Mouse (Mus musculus) cortical plate, adult 2 months (tissue): ENCODE results near the gene Exoc3l. TPM values are rescaled to one million over a fixed set of nuclear protein-coding genes. Genes with fewer than 3 reads are reported as not detected.
A peak's percentile ranks its signal among the peaks of the same experiment; 100 is the strongest.
"Not testable (repeated sequence)": the region's sequence is repeated elsewhere in the genome, so short reads cannot be mapped to it uniquely, and the experiment has no call there.

Experiments
- H3K27ac ChIP-seq: fragments of 200-500 bp; 2 replicates; pipeline ENCODE4 v1.5.1; 2012; ENCODE audit warnings: low read length, control low read depth, inconsistent platforms; ENCODE audit not compliant: insufficient read depth
- H3K4me1 ChIP-seq: fragments of 200-500 bp; 2 replicates; pipeline ENCODE4 v1.6.1; 2011; ENCODE audit warnings: low read length; ENCODE audit not compliant: control insufficient read depth, insufficient read depth
- H3K4me3 ChIP-seq: fragments of 200-500 bp; 2 replicates; pipeline ENCODE4 v1.5.1; 2011; ENCODE audit warnings: mild to moderate bottlenecking, low read length, control low read depth; ENCODE audit not compliant: insufficient read depth
- CTCF ChIP-seq: fragments of 200-500 bp; IDR thresholded peaks from 2 replicates; pipeline ENCODE4 v1.5.1; 2011; ENCODE audit warnings: mild to moderate bottlenecking, control low read depth, low read length; ENCODE audit not compliant: insufficient read depth; ENCODE audit errors: extremely low read depth
- POLR2A ChIP-seq: fragments of 200-500 bp; IDR thresholded peaks from 2 replicates; pipeline ENCODE4 v1.6.1; 2011; ENCODE audit warnings: mild to moderate bottlenecking, low read length, control low read depth; ENCODE audit not compliant: insufficient read depth; ENCODE audit errors: extremely low read depth
- polyA plus RNA-seq: library from polyadenylated mRNA; depleted of rRNA; stranded (reverse); fragments of >200 nt; gene quantifications from 2 replicates; pipeline ENCODE4 v1.2.3, GENCODE M21; 2012

Exoc3l gene
- polyA plus RNA-seq, 1 experiment = 1.4 TPM

DNA sequence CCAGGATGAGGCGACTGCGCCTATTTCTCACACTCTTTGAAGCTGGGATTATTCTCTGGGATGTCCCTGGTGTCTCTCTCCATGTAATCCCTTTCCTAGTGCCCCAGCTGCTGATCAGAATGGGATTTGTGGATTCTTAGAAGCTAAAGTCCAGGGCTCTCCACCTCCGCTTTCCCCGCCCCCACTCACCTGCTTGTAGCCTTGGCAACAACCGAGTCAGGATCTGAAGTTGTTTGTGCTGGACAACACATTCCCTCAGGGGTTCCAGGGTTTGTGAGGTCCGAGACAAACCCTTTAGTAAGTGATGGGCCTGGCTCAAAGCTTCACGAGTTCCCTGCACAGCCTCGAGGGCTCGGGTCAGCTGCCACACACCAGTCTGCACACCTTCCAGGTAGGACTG lies 1.1 kb downstream of the Exoc3l start:
- no peak for TF ChIP-seq CTCF
- Histone ChIP-seq H3K4me3 (no peak overlapping the region), H3K4me1 (0 out of 2 replicates have a peak, but pooled peaks cover 2% of the 10 kb centered on the region), H3K27ac (no peak overlapping the region)

GRCm38 (mm10) chr8:105293405-105293804 lies 2.5 kb downstream of the Exoc3l start:
- H3K4me3 ChIP-seq = no peak overlapping the region
- TF ChIP-seq POLR2A (no peak), CTCF (no peak)
- no peak overlapping the region for H3K27ac ChIP-seq
- no peaks in the 10 kb centered on the region for H3K4me1 ChIP-seq

GRCm38 (mm10) chr8:105292471-105292870 lies 3.4 kb downstream of the Exoc3l start:
- no peak for TF ChIP-seq POLR2A
- TF ChIP-seq CTCF = no peak
- Histone ChIP-seq H3K4me3 (no peak overlapping the region), H3K4me1 (peaks cover 2% of the 10 kb centered on the region; the same call in 1 of the 2 replicates), H3K27ac (no peak overlapping the region)

DNA sequence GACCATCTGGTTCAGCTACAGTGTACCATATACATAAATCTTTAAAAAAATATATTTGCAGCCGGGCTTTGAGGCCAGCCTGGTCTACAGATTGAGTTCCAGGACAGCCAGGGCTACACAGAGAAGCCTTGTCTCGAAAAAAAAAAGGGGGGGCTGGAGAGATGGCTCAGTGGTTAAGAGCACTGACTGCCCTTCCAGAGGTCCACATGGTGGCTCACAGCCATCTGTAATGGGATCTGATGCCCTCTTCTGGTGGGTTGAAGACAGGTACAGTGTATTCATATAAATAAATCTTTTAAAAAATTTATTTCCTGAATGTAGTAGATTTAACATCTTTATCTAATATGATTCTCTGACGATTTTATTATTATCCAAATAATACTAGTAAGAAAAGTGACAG lies 4.1 kb downstream of the Exoc3l start:
- not testable (repeated sequence) for H3K4me3 ChIP-seq, H3K4me1 ChIP-seq, H3K27ac ChIP-seq
- 0 out of 2 replicates have a peak, but pooled peaks have one; percentile 3 for TF ChIP-seq CTCF

DNA sequence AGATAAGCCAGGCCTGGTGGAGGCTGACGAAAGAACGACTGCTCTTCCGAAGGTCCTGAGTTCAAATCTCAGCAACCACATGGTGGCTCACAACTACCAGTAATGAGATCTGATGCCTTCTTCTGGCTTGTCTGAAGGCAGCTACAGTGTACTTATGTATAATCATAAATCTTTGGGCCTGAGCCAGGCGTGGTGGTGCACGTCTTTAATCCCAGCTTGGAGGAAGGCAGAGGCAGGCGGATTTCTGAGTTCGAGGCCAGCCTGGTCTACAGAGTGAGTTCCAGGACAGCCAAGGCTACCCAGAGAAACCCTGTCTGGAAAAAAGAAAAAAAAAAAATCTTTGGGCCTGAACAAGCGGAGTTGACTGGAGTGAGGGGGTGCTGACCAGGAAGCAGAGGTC lies 4.5 kb downstream of the Exoc3l start:
- not testable (repeated sequence) for H3K27ac ChIP-seq, H3K4me1 ChIP-seq, H3K4me3 ChIP-seq

DNA sequence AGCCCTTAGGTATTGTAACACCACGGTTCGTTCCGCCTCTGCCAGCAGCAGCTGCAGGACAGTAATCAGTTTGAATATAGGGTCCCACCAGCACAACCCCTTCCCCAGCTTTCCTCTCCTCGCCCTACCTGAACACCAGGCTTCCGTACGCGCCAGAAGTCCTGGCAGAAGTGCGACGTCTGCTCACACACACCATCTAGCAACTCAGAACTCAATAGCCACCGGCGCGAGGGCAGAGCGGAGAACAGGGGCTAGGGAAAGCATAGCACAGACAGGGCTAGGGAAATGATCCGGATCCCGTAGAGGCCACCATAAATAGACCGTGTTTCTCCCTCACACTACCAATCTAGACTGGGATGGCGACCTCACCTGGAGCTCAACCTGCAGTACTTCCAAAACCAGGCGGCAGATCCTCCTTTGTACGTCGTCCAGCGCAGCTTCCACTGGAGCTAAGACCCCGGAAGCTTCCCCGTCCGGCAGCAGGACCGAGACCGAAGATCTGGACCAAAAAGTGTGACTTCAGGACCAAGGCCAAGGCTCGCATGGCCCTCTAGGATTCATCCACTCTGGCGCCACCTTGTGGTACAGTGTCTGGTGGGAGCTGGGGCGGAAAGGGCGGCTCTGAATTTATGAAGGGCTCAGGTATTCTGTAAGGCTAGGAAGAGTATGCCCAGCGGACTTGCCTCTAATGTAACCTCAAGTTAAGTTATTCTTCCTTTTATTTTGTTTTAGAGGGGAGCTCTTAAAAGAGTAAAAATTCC lies 5.2 kb downstream of the Exoc3l start:
- TF ChIP-seq POLR2A (no peak), CTCF (peak; percentile 71)
- Histone ChIP-seq H3K27ac (no peak overlapping the region), H3K4me3 (no peak overlapping the region; the same call in 1 of the 2 replicates), H3K4me1 (peaks cover 2% of the 10 kb centered on the region; the same call in 1 of the 2 replicates)

DNA sequence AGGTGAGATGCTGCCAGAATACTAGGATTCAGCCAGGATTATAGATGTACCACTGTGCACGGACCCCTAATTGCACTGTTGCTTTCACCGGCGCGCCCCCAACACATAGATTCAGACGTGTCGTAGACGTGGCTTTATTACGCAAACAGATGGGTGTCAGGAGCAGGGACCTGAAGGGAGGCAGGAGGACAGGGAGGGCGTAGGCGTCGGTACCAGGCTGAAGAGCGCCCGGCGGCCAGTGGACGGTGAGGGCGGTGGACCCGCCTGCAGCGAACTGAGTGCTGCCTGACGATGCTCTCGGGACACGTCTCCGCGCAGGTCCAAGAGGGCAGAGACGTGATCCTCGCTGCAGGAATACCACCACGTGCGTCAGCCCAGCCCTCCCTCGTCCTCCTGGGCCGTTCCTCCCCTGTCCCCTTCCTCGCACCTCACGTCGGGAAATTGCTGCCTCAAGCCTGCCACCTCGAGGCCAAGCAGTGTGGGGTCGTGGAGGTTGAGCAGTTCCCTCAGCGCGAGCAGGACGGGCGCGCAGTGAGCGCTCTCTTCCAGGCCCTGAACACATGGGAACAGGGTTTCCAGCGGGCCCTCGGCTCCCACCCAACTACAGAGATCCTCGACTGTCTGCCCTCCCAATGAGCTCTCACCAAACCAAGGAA lies 6.0 kb downstream of the Exoc3l start, which contains the start of gene 4931428F04Rik:
Gene 4931428F04Rik (minus strand): TSS at position 60 of the 656 bp plus-strand sequence.
- Histone ChIP-seq H3K4me1 (peaks cover 2% of the 10 kb centered on the region; the same call in 1 of the 2 replicates), H3K27ac (peak within 1 kb of the TSS; percentile 18; the same call in 1 of the 2 replicates), H3K4me3 (peak within 1 kb of the TSS; percentile 43)
- peak; percentile 42; the same call in 1 of the 2 replicates for TF ChIP-seq CTCF
- no peak for TF ChIP-seq POLR2A

- H3K4me3 ChIP-seq = peak overlapping the region; percentile 43
- H3K4me1 ChIP-seq = peaks cover 2% of the 10 kb centered on the region; the same call in 1 of the 2 replicates
- peak overlapping the region; percentile 18; the same call in 1 of the 2 replicates for H3K27ac ChIP-seq
- peak; percentile 58; the same call in 1 of the 2 replicates for TF ChIP-seq POLR2A
- TF ChIP-seq CTCF = no peak
Observed at GRCm38 (mm10) chr8:105288958-105289732, 6.8 kb downstream of the Exoc3l start.

GRCm38 (mm10) chr8:105288231-105288630 lies 7.7 kb downstream of the Exoc3l start:
- TF ChIP-seq CTCF = no peak
- TF ChIP-seq POLR2A = no peak
- Histone ChIP-seq H3K4me3 (peak overlapping the region; percentile 43), H3K27ac (no peak overlapping the region), H3K4me1 (peaks cover 2% of the 10 kb centered on the region; the same call in 1 of the 2 replicates)

DNA sequence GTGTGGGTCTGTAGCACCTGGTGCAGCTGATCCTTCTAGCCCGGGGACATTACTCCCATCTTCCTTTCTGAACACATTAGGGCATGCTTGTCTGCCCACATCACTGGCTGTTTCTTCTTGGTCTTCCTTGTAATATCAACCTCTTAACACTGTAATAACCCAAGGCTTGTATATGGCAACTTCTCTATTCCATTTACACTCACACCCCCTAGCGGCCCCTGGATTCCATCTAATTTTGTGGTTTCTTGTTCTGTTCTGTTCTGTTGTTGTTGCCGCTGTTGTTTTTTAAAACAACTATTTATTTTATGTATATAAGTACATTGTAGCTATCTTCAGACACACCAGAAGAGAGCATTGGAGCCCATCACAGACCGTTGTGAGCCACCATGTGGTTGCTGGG lies 9.0 kb downstream of the Exoc3l start:
- TF ChIP-seq POLR2A (no peak), CTCF (no peak)
- no peak overlapping the region for H3K27ac ChIP-seq
- peaks cover 2% of the 10 kb centered on the region for H3K4me1 ChIP-seq
- H3K4me3 ChIP-seq = no peak overlapping the region
